Mouse (Mus musculus): Measurements from ENCODE around the gene Mypn. TPM values are rescaled to one million over a fixed set of nuclear protein-coding genes. Genes with fewer than 3 reads are reported as not detected.

Gene Mypn
- polyA plus RNA-seq, 1 experiment from 2014 or later, result 0.15 TPM

DNA sequence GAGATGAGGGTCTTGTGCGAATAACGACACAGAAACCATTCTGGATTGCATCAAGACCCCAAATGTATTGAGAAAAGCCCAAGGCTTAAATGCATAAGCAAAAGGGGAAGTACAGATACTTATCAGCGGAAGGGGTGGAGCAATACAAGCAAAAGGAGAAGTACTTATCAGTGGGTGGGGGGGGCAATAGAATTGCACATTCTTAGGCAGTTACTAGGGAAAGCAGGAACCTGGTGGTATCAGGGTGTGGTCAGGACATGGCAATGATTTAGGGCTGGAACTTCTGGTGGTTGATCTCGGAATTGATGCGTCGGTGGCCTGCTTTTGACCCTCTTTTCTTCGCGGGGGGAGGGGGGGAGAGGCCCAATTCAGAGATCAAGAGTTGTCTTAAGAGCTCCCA is 32.1 kb upstream of the Mypn start:
- WGBS, result 86% methylated on average over 8 of the region's 8 CpGs
- H3K4me3 ChIP-seq, result no peak overlapping the region
- H3K36me3 ChIP-seq, result no peaks in the 10 kb centered on the region
- no peak overlapping the region for H3K27ac ChIP-seq (replicated peaks)
- no peak for DNase-seq (ENCODE audit: low spot score)
- no peaks in the 10 kb centered on the region for H3K27me3 ChIP-seq (ENCODE audit: low read depth, poor library complexity, severe bottlenecking)
- H3K4me1 ChIP-seq, result no peaks in the 10 kb centered on the region
- no peaks in the 10 kb centered on the region for H3K9me3 ChIP-seq (replicated peaks)

DNA sequence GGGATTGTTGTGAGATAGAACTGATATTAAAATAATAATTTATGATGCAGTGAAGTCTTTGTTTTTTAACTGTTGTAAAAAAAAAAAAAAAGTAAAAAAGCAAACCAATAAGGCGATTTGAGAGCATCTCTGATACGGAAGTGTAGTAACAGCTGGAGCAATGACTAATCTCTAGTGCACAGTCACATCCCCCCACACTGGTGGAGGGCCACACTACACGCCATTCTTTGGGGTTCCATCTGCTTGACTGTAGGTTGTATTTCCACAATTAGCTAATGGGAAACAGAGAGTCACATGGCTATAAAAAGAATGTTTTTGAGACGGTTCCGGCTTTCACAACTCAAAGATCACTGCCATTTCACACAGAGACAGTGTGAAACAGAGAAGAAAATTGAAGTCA is 30.4 kb upstream of the Mypn start:
- Histone ChIP-seq H3K9me3 (replicated peaks) (no peaks in the 10 kb centered on the region), H3K4me3 (no peak overlapping the region), H3K27ac (replicated peaks) (no peak overlapping the region), H3K4me1 (no peaks in the 10 kb centered on the region), H3K36me3 (no peaks in the 10 kb centered on the region), H3K27me3 (ENCODE audit: low read depth, poor library complexity, severe bottlenecking) (no peaks in the 10 kb centered on the region)
- no peak for DNase-seq (ENCODE audit: low spot score)
- WGBS, result 83% methylated on average over 5 of the region's 5 CpGs

- Histone ChIP-seq H3K27me3 (ENCODE audit: low read depth, poor library complexity, severe bottlenecking) (no peaks in the 10 kb centered on the region), H3K9me3 (replicated peaks) (no peaks in the 10 kb centered on the region), H3K27ac (replicated peaks) (no peak overlapping the region), H3K4me1 (no peaks in the 10 kb centered on the region), H3K4me3 (no peak overlapping the region), H3K36me3 (no peaks in the 10 kb centered on the region)
- 83% methylated on average over 5 of the region's 5 CpGs for WGBS
- DNase-seq (ENCODE audit: low spot score), result no peak
Observed at GRCm38 (mm10) chr10:63231630-63232029, 27.9 kb upstream of the Mypn start.

GRCm38 (mm10) chr10:63230854-63231253 is 27.1 kb upstream of the Mypn start:
- Histone ChIP-seq H3K9me3 (replicated peaks) (no peaks in the 10 kb centered on the region), H3K4me3 (no peak overlapping the region), H3K36me3 (no peaks in the 10 kb centered on the region), H3K27me3 (ENCODE audit: low read depth, poor library complexity, severe bottlenecking) (no peaks in the 10 kb centered on the region), H3K4me1 (no peaks in the 10 kb centered on the region), H3K27ac (replicated peaks) (no peak overlapping the region)
- WGBS, result 60% methylated on average over 3 of the region's 5 CpGs
- DNase-seq (ENCODE audit: low spot score), result no peak

- Histone ChIP-seq H3K36me3 (no peaks in the 10 kb centered on the region), H3K27ac (replicated peaks) (no peak overlapping the region), H3K4me3 (no peak overlapping the region), H3K4me1 (no peaks in the 10 kb centered on the region), H3K27me3 (ENCODE audit: low read depth, poor library complexity, severe bottlenecking) (no peaks in the 10 kb centered on the region), H3K9me3 (replicated peaks) (no peaks in the 10 kb centered on the region)
- 90% methylated on average over 7 of the region's 7 CpGs for WGBS
- no peak for DNase-seq (ENCODE audit: low spot score)
Observed at GRCm38 (mm10) chr10:63230266-63230665, 26.5 kb upstream of the Mypn start.

GRCm38 (mm10) chr10:63224341-63224740 is 20.6 kb upstream of the Mypn start:
- Histone ChIP-seq H3K36me3 (no peaks in the 10 kb centered on the region), H3K4me3 (no peak overlapping the region), H3K9me3 (replicated peaks) (no peaks in the 10 kb centered on the region), H3K4me1 (no peaks in the 10 kb centered on the region), H3K27ac (replicated peaks) (no peak overlapping the region), H3K27me3 (ENCODE audit: low read depth, poor library complexity, severe bottlenecking) (no peaks in the 10 kb centered on the region)
- DNase-seq (ENCODE audit: low spot score), result no peak
- 80% methylated on average over 12 of the region's 12 CpGs for WGBS

DNA sequence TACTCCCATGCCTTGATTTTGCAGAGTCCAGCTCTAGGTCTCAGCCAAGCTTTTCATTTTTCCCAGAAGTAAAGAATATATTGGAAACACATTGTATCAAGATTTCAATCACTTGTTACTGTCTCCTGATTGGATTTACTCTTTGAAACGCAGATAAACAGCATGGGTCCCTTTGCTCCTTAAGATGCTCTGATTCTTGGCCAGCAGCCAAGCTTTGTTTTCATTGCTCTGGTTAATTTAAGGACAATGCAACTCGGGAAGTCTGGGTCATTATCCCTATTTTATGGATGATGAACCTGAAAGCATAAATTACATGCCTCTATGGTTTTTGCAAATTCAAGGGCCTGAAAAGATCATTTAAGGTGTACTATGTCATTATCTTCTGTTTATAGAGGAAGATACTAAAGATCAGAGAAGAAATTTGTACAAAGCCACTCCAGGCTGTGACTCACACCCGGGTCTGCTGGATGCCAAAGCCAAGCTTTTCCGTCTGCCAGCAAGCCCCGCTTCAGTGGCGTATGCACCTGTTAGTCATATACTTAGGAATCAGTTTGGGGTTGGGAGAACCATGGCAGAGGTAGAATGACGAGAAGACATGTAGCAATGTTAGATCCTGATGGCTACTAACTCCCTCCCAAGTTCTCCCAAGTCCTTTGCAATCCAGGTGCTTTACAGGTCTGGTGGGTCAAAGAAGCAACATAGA is 17.5 kb upstream of the Mypn start:
- 71% methylated on average over 7 of the region's 7 CpGs for WGBS

GRCm38 (mm10) chr10:63208871-63209270 is 5.1 kb upstream of the Mypn start:
- H3K36me3 ChIP-seq, result no peaks in the 10 kb centered on the region
- WGBS, result 78% methylated on average over 6 of the region's 6 CpGs
- H3K27ac ChIP-seq (replicated peaks), result no peak overlapping the region
- H3K4me3 ChIP-seq, result no peak overlapping the region
- no peak for DNase-seq (ENCODE audit: low spot score)
- H3K4me1 ChIP-seq, result no peaks in the 10 kb centered on the region
- no peaks in the 10 kb centered on the region for H3K9me3 ChIP-seq (replicated peaks)
- H3K27me3 ChIP-seq (ENCODE audit: low read depth, poor library complexity, severe bottlenecking), result no peaks in the 10 kb centered on the region

More for the DNA sequence above, 17.5 kb upstream of the Mypn start:
- Histone ChIP-seq H3K4me1 (no peaks in the 10 kb centered on the region), H3K4me3 (no peak overlapping the region), H3K9me3 (replicated peaks) (no peaks in the 10 kb centered on the region), H3K27me3 (ENCODE audit: low read depth, poor library complexity, severe bottlenecking) (no peaks in the 10 kb centered on the region), H3K27ac (replicated peaks) (no peak overlapping the region), H3K36me3 (no peaks in the 10 kb centered on the region)
- no peak for DNase-seq (ENCODE audit: low spot score)

- Histone ChIP-seq H3K9me3 (replicated peaks) (no peaks in the 10 kb centered on the region), H3K4me1 (no peaks in the 10 kb centered on the region), H3K27me3 (ENCODE audit: low read depth, poor library complexity, severe bottlenecking) (no peaks in the 10 kb centered on the region), H3K27ac (replicated peaks) (no peak overlapping the region), H3K4me3 (no peak overlapping the region), H3K36me3 (no peaks in the 10 kb centered on the region)
- 81% methylated on average over 3 of the region's 3 CpGs for WGBS
- no peak for DNase-seq (ENCODE audit: low spot score)
Observed at GRCm38 (mm10) chr10:63203002-63203401, 750 bp downstream of the Mypn start.

- Histone ChIP-seq H3K36me3 (no peaks in the 10 kb centered on the region), H3K4me1 (no peaks in the 10 kb centered on the region), H3K9me3 (replicated peaks) (no peaks in the 10 kb centered on the region), H3K27ac (replicated peaks) (no peak overlapping the region), H3K27me3 (ENCODE audit: low read depth, poor library complexity, severe bottlenecking) (no peaks in the 10 kb centered on the region), H3K4me3 (no peak overlapping the region)
- 81% methylated on average over 8 of the region's 8 CpGs for WGBS
- DNase-seq (ENCODE audit: low spot score), result no peak
Observed at GRCm38 (mm10) chr10:63201534-63201933, 2.2 kb downstream of the Mypn start.

GRCm38 (mm10) chr10:63199008-63199407 is 4.7 kb downstream of the Mypn start:
- 89% methylated on average over 4 of the region's 4 CpGs for WGBS
- H3K27me3 ChIP-seq (ENCODE audit: low read depth, poor library complexity, severe bottlenecking), result no peaks in the 10 kb centered on the region
- H3K9me3 ChIP-seq (replicated peaks), result no peaks in the 10 kb centered on the region
- H3K4me1 ChIP-seq, result no peaks in the 10 kb centered on the region
- DNase-seq (ENCODE audit: low spot score), result no peak
- no peak overlapping the region for H3K27ac ChIP-seq (replicated peaks)
- no peak overlapping the region for H3K4me3 ChIP-seq
- no peaks in the 10 kb centered on the region for H3K36me3 ChIP-seq

GRCm38 (mm10) chr10:63192736-63193135 is 11.0 kb downstream of the Mypn start:
- no peaks in the 10 kb centered on the region for H3K36me3 ChIP-seq
- H3K9me3 ChIP-seq (replicated peaks), result no peaks in the 10 kb centered on the region
- H3K4me3 ChIP-seq, result no peak overlapping the region
- 82% methylated on average over 14 of the region's 14 CpGs for WGBS
- no peaks in the 10 kb centered on the region for H3K27me3 ChIP-seq (ENCODE audit: low read depth, poor library complexity, severe bottlenecking)
- DNase-seq (ENCODE audit: low spot score), result no peak
- no peaks in the 10 kb centered on the region for H3K4me1 ChIP-seq
- no peak overlapping the region for H3K27ac ChIP-seq (replicated peaks)

GRCm38 (mm10) chr10:63192276-63192675 is 11.5 kb downstream of the Mypn start:
- Histone ChIP-seq H3K27me3 (ENCODE audit: low read depth, poor library complexity, severe bottlenecking) (no peaks in the 10 kb centered on the region), H3K36me3 (no peaks in the 10 kb centered on the region), H3K4me1 (no peaks in the 10 kb centered on the region), H3K27ac (replicated peaks) (no peak overlapping the region), H3K4me3 (no peak overlapping the region), H3K9me3 (replicated peaks) (no peaks in the 10 kb centered on the region)
- WGBS, result 66% methylated on average over 18 of the region's 18 CpGs
- no peak for DNase-seq (ENCODE audit: low spot score)

DNA sequence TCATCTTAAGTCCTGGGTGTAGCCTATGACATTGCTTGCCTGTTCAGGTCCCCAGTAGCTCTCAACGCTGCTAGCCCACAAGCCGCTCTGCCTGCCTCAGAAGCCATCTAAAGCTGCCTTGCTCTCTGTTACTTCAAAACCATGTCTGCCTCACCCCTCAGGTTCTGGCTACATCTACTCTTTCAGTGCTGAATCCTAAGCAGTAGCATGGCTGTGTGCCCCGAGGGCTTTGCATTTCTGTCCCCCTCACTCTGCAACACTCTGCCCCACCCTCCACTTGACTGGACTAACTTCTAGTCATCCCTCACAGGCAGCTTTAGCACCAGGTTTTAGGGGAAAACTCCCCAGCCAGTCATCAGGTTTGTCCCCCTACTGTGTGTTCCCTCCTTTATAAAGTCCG is 19.3 kb downstream of the Mypn start:
- no peak overlapping the region for H3K4me3 ChIP-seq
- H3K36me3 ChIP-seq, result no peaks in the 10 kb centered on the region
- H3K27ac ChIP-seq (replicated peaks), result no peak overlapping the region
- H3K27me3 ChIP-seq (ENCODE audit: low read depth, poor library complexity, severe bottlenecking), result no peaks in the 10 kb centered on the region
- no peaks in the 10 kb centered on the region for H3K4me1 ChIP-seq
- no peaks in the 10 kb centered on the region for H3K9me3 ChIP-seq (replicated peaks)
- DNase-seq (ENCODE audit: low spot score), result no peak
- 85% methylated on average over 4 of the region's 4 CpGs for WGBS
